Mouse (Mus musculus): Measurements from ENCODE around the gene Zbtb8os.

DNA sequence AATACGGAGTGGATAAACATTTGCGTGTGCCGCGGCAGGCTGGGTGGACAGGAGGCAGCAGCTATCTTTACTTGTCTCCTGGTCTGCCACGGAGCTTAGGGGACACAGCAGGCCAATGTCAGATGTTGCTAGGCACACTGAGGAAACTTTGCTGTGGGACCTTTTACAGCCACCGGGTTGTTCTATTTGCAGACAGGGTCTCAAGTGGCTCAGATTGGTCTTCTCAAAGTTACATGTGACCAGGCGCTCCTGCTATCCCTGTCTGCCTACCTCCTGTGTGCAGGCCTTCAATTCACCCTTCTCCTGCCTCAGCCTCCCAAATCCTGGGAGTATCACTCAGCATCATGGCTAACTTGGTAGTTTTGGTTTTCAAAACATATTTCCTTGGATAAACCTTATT lies 39.4 kb upstream of the Zbtb8os start:
- no peak for TF ChIP-seq CTCF (IDR thresholded peaks at IDR 0.05; ENCODE audit: low read depth)
- TF ChIP-seq EP300 (optimal IDR thresholded peaks at IDR 0.05) = no peak

Data from stomach, postnatal 0 days (tissue).